Mouse (Mus musculus) embryo, embryonic 10 days (tissue): ENCODE measurements around the gene Tmem132d.

Experiments
- DNase-seq: peaks from one replicate; pipeline ENCODE4 v3.0.0-alpha.2; 2015; ENCODE audit warnings: low spot score

The Tmem132d gene

GRCm38 (mm10) chr5:127926686-127927085 lies 506.2 kb downstream of the Tmem132d start:
- DNase-seq = no peak

GRCm38 (mm10) chr5:127924106-127924505 lies 508.8 kb downstream of the Tmem132d start:
- DNase-seq = peak; percentile 47

- no peak for DNase-seq
Measured at GRCm38 (mm10) chr5:127919171-127919570, 513.7 kb downstream of the Tmem132d start.

GRCm38 (mm10) chr5:127918376-127918775 lies 514.5 kb downstream of the Tmem132d start:
- no peak for DNase-seq

GRCm38 (mm10) chr5:127914157-127914556 lies 518.7 kb downstream of the Tmem132d start:
- DNase-seq = no peak

- peak; percentile 29 for DNase-seq
Measured at GRCm38 (mm10) chr5:127911603-127912002, 521.3 kb downstream of the Tmem132d start.

GRCm38 (mm10) chr5:127910356-127910755 lies 522.5 kb downstream of the Tmem132d start:
- DNase-seq = no peak

- no peak for DNase-seq
Measured at GRCm38 (mm10) chr5:127895176-127895575, 537.7 kb downstream of the Tmem132d start.

- peak; percentile 6 for DNase-seq
Measured at GRCm38 (mm10) chr5:127885566-127886505, 547.0 kb downstream of the Tmem132d start.

- no peak for DNase-seq
Measured at GRCm38 (mm10) chr5:127883021-127883420, 549.9 kb downstream of the Tmem132d start.

GRCm38 (mm10) chr5:127874461-127874860 lies 558.4 kb downstream of the Tmem132d start:
- DNase-seq = no peak

- no peak for DNase-seq
Measured at GRCm38 (mm10) chr5:127865157-127865556, 567.7 kb downstream of the Tmem132d start.

GRCm38 (mm10) chr5:127859719-127860118 lies 573.2 kb downstream of the Tmem132d start:
- no peak for DNase-seq

- DNase-seq = no peak
Measured at GRCm38 (mm10) chr5:127852305-127852704, 580.6 kb downstream of the Tmem132d start.

- no peak for DNase-seq
Measured at GRCm38 (mm10) chr5:127831791-127832190, 601.1 kb downstream of the Tmem132d start.

- DNase-seq = no peak
Measured at GRCm38 (mm10) chr5:127830831-127831230, 602.0 kb downstream of the Tmem132d start.

GRCm38 (mm10) chr5:127828756-127829155 lies 604.1 kb downstream of the Tmem132d start:
- no peak for DNase-seq

GRCm38 (mm10) chr5:127821960-127822359 lies 610.9 kb downstream of the Tmem132d start:
- peak; percentile 31 for DNase-seq

GRCm38 (mm10) chr5:127815292-127815691 lies 617.6 kb downstream of the Tmem132d start:
- no peak for DNase-seq

GRCm38 (mm10) chr5:127807419-127807818 lies 625.5 kb downstream of the Tmem132d start:
- DNase-seq = no peak

- no peak for DNase-seq
Measured at GRCm38 (mm10) chr5:127806850-127807249, 626.0 kb downstream of the Tmem132d start.

- DNase-seq = peak; percentile 45
Measured at GRCm38 (mm10) chr5:127800907-127801306, 632.0 kb downstream of the Tmem132d start.

GRCm38 (mm10) chr5:127781221-127781620 lies 651.7 kb downstream of the Tmem132d start:
- DNase-seq = no peak

- DNase-seq = no peak
Measured at GRCm38 (mm10) chr5:127775749-127776148, 657.1 kb downstream of the Tmem132d start.
